In genomic region chr9:101052007-101052406, GRCm38 (mm10) we compare ENCODE assay signal across 22 mouse cellular contexts.
"Had no signal": no experiment of that assay in that cellular context is flagged by ENCODE, and none has a peak within 500 bp of the region (broad histone marks: within the 10 kb centered on the region; RNA-seq: fewer than 3 reads in every experiment).

No protein-coding gene starts in this region.

- H3K9ac ChIP-seq: heart, embryonic 12.5 days; hindbrain, embryonic 12.5 days; hindbrain, embryonic 14.5 days; limb, embryonic 12.5 days had no signal

- H3K4me3 ChIP-seq: heart, adult 2 months; heart, embryonic 12.5 days; hindbrain, embryonic 10.5 days; hindbrain, embryonic 12.5 days; left cerebral cortex, adult 2 months; limb, embryonic 10.5 days; limb, embryonic 12.5 days had no signal

- H3K4me1 ChIP-seq: heart, embryonic 12.5 days; hindbrain, embryonic 10.5 days; hindbrain, embryonic 12.5 days; limb, embryonic 10.5 days; limb, embryonic 12.5 days had no signal

- DNase-seq: gastrocnemius, postnatal 14 days; gastrocnemius, postnatal 36 days; heart, adult 11 months; heart, adult 2 months; heart, postnatal 10 days; heart, postnatal 4 days; kidney, adult 18-20 months; kidney, adult 8-10 months; kidney, postnatal 10 days; kidney, postnatal 25 days; kidney, postnatal 4 days; liver had no signal

- ATAC-seq: forebrain, embryonic 16.5 days; hindbrain, embryonic 16.5 days had no signal

- H3K27me3 ChIP-seq: heart, embryonic 12.5 days; hindbrain, embryonic 12.5 days; limb, embryonic 12.5 days had no signal

- H3K36me3 ChIP-seq: heart, embryonic 12.5 days; hindbrain, embryonic 10.5 days; hindbrain, embryonic 12.5 days; limb, embryonic 10.5 days; limb, embryonic 12.5 days had no signal

- H3K27ac ChIP-seq: heart, adult 2 months; hindbrain, embryonic 10.5 days; hindbrain, embryonic 12.5 days; hindbrain, embryonic 14.5 days; left cerebral cortex, adult 2 months; limb, embryonic 10.5 days; limb, embryonic 12.5 days had no signal

- H3K9me3 ChIP-seq: heart, embryonic 12.5 days; hindbrain, embryonic 10.5 days; hindbrain, embryonic 12.5 days; limb, embryonic 10.5 days; limb, embryonic 12.5 days had no signal

- H3K4me2 ChIP-seq: heart, embryonic 12.5 days; hindbrain, embryonic 12.5 days; hindbrain, embryonic 14.5 days; limb, embryonic 12.5 days; liver, embryonic 11.5 days had no signal
